Mouse (Mus musculus) heart, adult 2 months (tissue): Measurements from ENCODE around the gene Dock8. TPM values are rescaled to one million over a fixed set of nuclear protein-coding genes. Genes with fewer than 3 reads are reported as not detected.

Source experiments
- DNase-seq, 2 experiments: peaks; one replicate each; pipeline ENCODE4 v3.0.0; 2021
- H3K27ac ChIP-seq: fragments of 200-600 bp; 2 replicates; pipeline ENCODE4 v1.8.1; 2022
- H3K27me3 ChIP-seq: fragments of 200-500 bp; 2 replicates; pipeline ENCODE4 v1.6.1; 2012; ENCODE audit warnings: mild to moderate bottlenecking, low read length, inconsistent platforms, mixed read lengths; ENCODE audit not compliant: control insufficient read depth, insufficient read depth
- H3K36me3 ChIP-seq: fragments of 200-500 bp; 2 replicates; pipeline ENCODE4 v1.6.1; 2012; ENCODE audit warnings: low read length, inconsistent platforms; ENCODE audit not compliant: control insufficient read depth, insufficient read depth
- H3K4me1 ChIP-seq: fragments of 200-500 bp; 2 replicates; pipeline ENCODE4 v1.6.1; 2011; ENCODE audit warnings: low read length; ENCODE audit not compliant: control insufficient read depth, insufficient read depth
- H3K4me3 ChIP-seq: fragments of 200-600 bp; 2 replicates; pipeline ENCODE4 v1.8.1; 2022
- H3K79me2 ChIP-seq: fragments of 200-500 bp; replicated peaks from 2 replicates; pipeline ENCODE4 v1.6.1; 2012; ENCODE audit warnings: mild to moderate bottlenecking, inconsistent platforms, low read length, moderate library complexity, mixed read lengths; ENCODE audit not compliant: control insufficient read depth, insufficient read depth
- H3K9ac ChIP-seq: fragments of 200-500 bp; 2 replicates; pipeline ENCODE4 v1.6.1; 2012; ENCODE audit warnings: low read depth, mild to moderate bottlenecking, control low read depth, inconsistent platforms, low read length, mixed read lengths
- CTCF ChIP-seq: fragments of 200-600 bp; IDR thresholded peaks from 2 replicates; pipeline ENCODE4 v1.8.1; 2022; ENCODE audit warnings: antibody characterized with exemption, mild to moderate bottlenecking, moderate library complexity
- EP300 ChIP-seq: fragments of 200-500 bp; IDR thresholded peaks from 2 replicates; pipeline ENCODE4 v1.6.1; 2011; ENCODE audit warnings: low read depth, low read length, control low read depth; ENCODE audit not compliant: insufficient read depth
- POLR2A ChIP-seq: fragments of 200-500 bp; IDR thresholded peaks from 2 replicates; pipeline ENCODE4 v1.6.1; 2011; ENCODE audit warnings: mild to moderate bottlenecking, low read depth, low read length, control low read depth; ENCODE audit not compliant: insufficient read depth
- WGBS: fragments of 180-500 bp; shearing (Covaris S2); methylation state at CpG from one replicate; pipeline ENCODE4 v1.1.7; 2018; 5-methylcytosine and 5-hydroxymethylcytosine counted together
- intact Hi-C: fragments of 180-260 bp; cut with DNase I; formaldehyde crosslinking; loops from one replicate; pipeline ENCODE4 v1.15.1; 2025
- polyA plus RNA-seq: library from polyadenylated mRNA; depleted of rRNA; stranded (reverse); fragments of >200 nt; gene quantifications from 2 replicates; pipeline ENCODE4 v1.2.3, GENCODE M21; 2012
- total RNA-seq, 2 experiments: library from RNA; stranded (reverse); gene quantifications; 2 replicates each; pipeline ENCODE4 v1.2.3; 2021

Gene Dock8
- total and polyA plus RNA-seq, 3 experiments = 5.7 to 24.7 (median 17.5) TPM

GRCm38 (mm10) chr19:24993526-24993925, 5.8 kb upstream of the Dock8 start:
- H3K9ac ChIP-seq = no peak overlapping the region
- H3K27me3 ChIP-seq = no peaks in the 10 kb centered on the region
- 83% methylated on average over 6 of the region's 6 CpGs for WGBS
- no peaks in the 10 kb centered on the region; the same call in 1 of the 2 replicates for H3K36me3 ChIP-seq
- TF ChIP-seq CTCF = no peak
- no peaks in the 10 kb centered on the region for H3K79me2 ChIP-seq
- no peak for DNase-seq
- H3K4me1 ChIP-seq = no peaks in the 10 kb centered on the region; the same call in 1 of the 2 replicates
- no peak overlapping the region for H3K4me3 ChIP-seq
- intact Hi-C loops = no loop called here
- H3K27ac ChIP-seq = no peak overlapping the region

- no peak overlapping the region for H3K27ac ChIP-seq
- DNase-seq = no peak
Observed at GRCm38 (mm10) chr19:24994900-24995299, 4.4 kb upstream of the Dock8 start.

GRCm38 (mm10) chr19:24996815-24997704, 2.3 kb upstream of the Dock8 start:
- Histone ChIP-seq H3K4me3 (no peak overlapping the region), H3K27ac (no peak overlapping the region), H3K4me1 (no peaks in the 10 kb centered on the region), H3K36me3 (no peaks in the 10 kb centered on the region), H3K79me2 (no peaks in the 10 kb centered on the region), H3K27me3 (no peaks in the 10 kb centered on the region), H3K9ac (no peak overlapping the region)
- intact Hi-C loops = no loop called here
- no peak for TF ChIP-seq EP300
- TF ChIP-seq POLR2A = 0 out of 2 replicates have a peak, but pooled peaks have one; percentile 25
- TF ChIP-seq CTCF = no peak
- no peak for DNase-seq
- 52% methylated on average over 12 of the region's 12 CpGs for WGBS

More at GRCm38 (mm10) chr19:24994900-24995299, 4.4 kb upstream of the Dock8 start:
- no peaks in the 10 kb centered on the region for H3K27me3 ChIP-seq
- TF ChIP-seq EP300 (no peak), CTCF (no peak)
- H3K36me3 ChIP-seq = no peaks in the 10 kb centered on the region
- intact Hi-C loops = no loop called here
- no peaks in the 10 kb centered on the region; the same call in 1 of the 2 replicates for H3K4me1 ChIP-seq
- 22% methylated on average over 8 of the region's 8 CpGs for WGBS
- no peak overlapping the region for H3K4me3 ChIP-seq
- no peaks in the 10 kb centered on the region for H3K79me2 ChIP-seq
- H3K9ac ChIP-seq = no peak overlapping the region

- Histone ChIP-seq H3K27me3 (no peaks in the 10 kb centered on the region), H3K9ac (no peak overlapping the region), H3K36me3 (no peaks in the 10 kb centered on the region), H3K79me2 (no peaks in the 10 kb centered on the region), H3K27ac (no peak overlapping the region; the same call in 1 of the 2 replicates), H3K4me3 (no peak overlapping the region), H3K4me1 (no peaks in the 10 kb centered on the region)
- 61% methylated on average over 5 of the region's 5 CpGs for WGBS
- TF ChIP-seq CTCF (no peak), EP300 (no peak), POLR2A (no peak)
- intact Hi-C loops = loop anchor here (2.0 kb wide), 1 partner anchor 38 kb away; the partner anchor contains the start of gene Cbwd1
- no peak for DNase-seq
Observed at GRCm38 (mm10) chr19:24998561-24998960, 773 bp upstream of the Dock8 start.

- H3K9ac ChIP-seq = no peak overlapping the region
- H3K27me3 ChIP-seq = no peaks in the 10 kb centered on the region
- WGBS = 21% methylated on average over 9 of the region's 9 CpGs
- no peaks in the 10 kb centered on the region for H3K79me2 ChIP-seq
- intact Hi-C loops = no loop called here
- H3K4me1 ChIP-seq = no peaks in the 10 kb centered on the region
- TF ChIP-seq POLR2A (no peak), CTCF (no peak), EP300 (no peak)
- DNase-seq = no peak
- H3K4me3 ChIP-seq = peak overlapping the region; percentile 77
- H3K27ac ChIP-seq = peak overlapping the region; percentile 77
- H3K36me3 ChIP-seq = no peaks in the 10 kb centered on the region
Observed at GRCm38 (mm10) chr19:25000153-25000552, 819 bp downstream of the Dock8 start.

GRCm38 (mm10) chr19:25002032-25002431, 2.7 kb downstream of the Dock8 start:
- H3K79me2 ChIP-seq = no peaks in the 10 kb centered on the region
- H3K9ac ChIP-seq = no peak overlapping the region
- H3K27ac ChIP-seq = no peak overlapping the region
- 88% methylated on average over 6 of the region's 6 CpGs for WGBS
- no peak for DNase-seq
- no peaks in the 10 kb centered on the region; the same call in 1 of the 2 replicates for H3K4me1 ChIP-seq
- H3K27me3 ChIP-seq = no peaks in the 10 kb centered on the region
- no peaks in the 10 kb centered on the region for H3K36me3 ChIP-seq
- H3K4me3 ChIP-seq = no peak overlapping the region
- intact Hi-C loops = no loop called here
- no peak for TF ChIP-seq POLR2A
- TF ChIP-seq EP300 = no peak
- no peak for TF ChIP-seq CTCF
